Mouse (Mus musculus) natural killer cell, adult 2 months (primary cell): ENCODE results near the gene Foxi1.

Experiments
- DNase-seq, 2 experiments: peaks; one replicate each; pipeline ENCODE4 v3.0.0; 2022; ENCODE audit warnings: low spot score in 2 of 2

Foxi1 gene

DNA sequence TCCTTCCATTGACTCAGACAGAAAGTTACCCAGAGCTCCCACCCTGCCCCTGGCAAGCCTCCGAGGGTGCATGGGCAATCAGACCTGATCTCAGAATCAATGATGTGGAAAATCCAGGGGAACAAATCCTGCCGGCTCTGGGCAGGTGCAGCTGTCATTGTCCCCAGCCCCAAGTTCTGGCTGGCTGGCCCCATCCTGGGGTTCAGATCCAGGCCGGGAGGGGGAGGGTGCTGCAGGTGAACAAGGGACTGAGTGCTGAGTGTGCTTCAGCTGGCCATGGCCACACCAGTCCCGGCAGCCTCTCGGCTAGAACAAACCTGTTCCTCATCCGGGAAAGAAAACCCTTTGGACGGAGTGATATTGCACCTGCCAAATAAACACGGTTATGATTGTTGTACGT lies 49.0 kb downstream of the Foxi1 start:
- DNase-seq = no peak

DNA sequence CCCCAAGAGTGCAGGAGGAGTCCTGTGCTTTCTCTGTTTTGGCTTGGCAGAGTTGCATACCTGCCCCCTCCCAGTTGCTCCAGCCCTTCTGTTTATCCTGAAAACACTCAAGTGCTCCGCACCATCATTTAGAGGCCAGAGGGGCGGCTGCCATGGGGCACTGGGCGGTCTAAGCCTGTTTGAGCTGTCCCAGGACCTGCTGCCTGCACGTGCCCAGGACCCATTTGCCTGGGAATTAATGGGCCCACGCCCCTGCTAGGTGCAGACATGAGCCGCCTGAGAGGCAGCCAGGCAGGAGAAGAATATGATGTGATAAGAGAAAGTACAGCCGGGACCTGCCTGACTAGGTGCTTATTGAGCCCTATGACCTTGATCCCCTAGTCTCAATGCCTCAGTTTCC lies 52.7 kb downstream of the Foxi1 start:
- DNase-seq = no peak
